Mouse (Mus musculus): ENCODE measurements around the gene Flt1. TPM values are rescaled to one million over a fixed set of nuclear protein-coding genes. Genes with fewer than 3 reads are reported as not detected.

Flt1 gene
- polyA plus RNA-seq, 1 experiment from 2014 or later = 13.1 TPM

GRCm38 (mm10) chr5:147716697-147717217, 9.1 kb downstream of the Flt1 start:
- ATAC-seq (ENCODE audit: insufficient read depth, low FRiP score, low TSS enrichment) = no peak
- 75% methylated on average over 15 of the region's 15 CpGs for WGBS
- peaks cover 20% of the 10 kb centered on the region for H3K27me3 ChIP-seq (ENCODE audit: control insufficient read depth, insufficient read depth, low read length)
- no peak overlapping the region for H3K9ac ChIP-seq (ENCODE audit: low read length)
- H3K4me2 ChIP-seq (ENCODE audit: low read depth) = no peak overlapping the region
- no peak overlapping the region for H3K4me3 ChIP-seq (ENCODE audit: low read depth, low read length)
- H3K27ac ChIP-seq (ENCODE audit: low read depth, low read length) = no peak overlapping the region
- H3K36me3 ChIP-seq (ENCODE audit: control insufficient read depth, insufficient read depth, low read length) = no peaks in the 10 kb centered on the region
- H3K9me3 ChIP-seq (ENCODE audit: control insufficient read depth, low read length) = no peaks in the 10 kb centered on the region
- peak; percentile 21 for DNase-seq (ENCODE audit: low spot score)
- no peaks in the 10 kb centered on the region for H3K4me1 ChIP-seq (ENCODE audit: control insufficient read depth, insufficient read depth, low read length)

GRCm38 (mm10) chr5:147716276-147716675, 9.5 kb downstream of the Flt1 start:
- DNase-seq (ENCODE audit: low spot score) (no peak), ATAC-seq (ENCODE audit: insufficient read depth, low FRiP score, low TSS enrichment) (no peak)
- no peaks in the 10 kb centered on the region for H3K36me3 ChIP-seq (ENCODE audit: control insufficient read depth, insufficient read depth, low read length)
- H3K27ac ChIP-seq (ENCODE audit: low read depth, low read length) = no peak overlapping the region
- H3K9ac ChIP-seq (ENCODE audit: low read length) = no peak overlapping the region
- no peaks in the 10 kb centered on the region for H3K4me1 ChIP-seq (ENCODE audit: control insufficient read depth, insufficient read depth, low read length)
- 78% methylated on average over 9 of the region's 9 CpGs for WGBS
- H3K27me3 ChIP-seq (ENCODE audit: control insufficient read depth, insufficient read depth, low read length) = peaks cover 16% of the 10 kb centered on the region
- H3K4me3 ChIP-seq (ENCODE audit: low read depth, low read length) = no peak overlapping the region
- H3K4me2 ChIP-seq (ENCODE audit: low read depth) = no peak overlapping the region
- H3K9me3 ChIP-seq (ENCODE audit: control insufficient read depth, low read length) = no peaks in the 10 kb centered on the region

GRCm38 (mm10) chr5:147715391-147715790, 10.4 kb downstream of the Flt1 start:
- no peak for DNase-seq (ENCODE audit: low spot score)

DNA sequence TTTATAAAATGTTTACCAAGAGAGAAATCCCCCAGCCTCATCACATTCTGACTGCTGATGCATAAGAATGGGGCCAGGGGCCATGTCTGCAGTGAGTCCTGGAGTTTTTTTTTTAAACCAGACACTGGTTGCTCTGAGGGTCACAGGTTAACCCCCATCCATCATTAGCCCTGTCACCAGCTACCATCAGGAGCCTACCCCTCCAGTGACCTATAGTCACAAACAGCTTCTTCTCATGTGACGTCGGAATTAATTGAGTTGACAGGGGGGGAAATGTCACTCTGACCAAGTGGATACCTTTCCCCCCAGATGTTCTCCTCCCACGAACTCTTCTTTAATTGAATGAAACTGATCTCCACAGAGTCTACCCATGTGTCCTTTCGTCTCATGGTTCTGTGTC, 17.3 kb downstream of the Flt1 start:
- Histone ChIP-seq H3K4me2 (ENCODE audit: low read depth) (no peak overlapping the region), H3K36me3 (ENCODE audit: control insufficient read depth, insufficient read depth, low read length) (no peaks in the 10 kb centered on the region), H3K4me1 (ENCODE audit: control insufficient read depth, insufficient read depth, low read length) (no peaks in the 10 kb centered on the region), H3K27me3 (ENCODE audit: control insufficient read depth, insufficient read depth, low read length) (no peaks in the 10 kb centered on the region), H3K27ac (ENCODE audit: low read depth, low read length) (no peak overlapping the region), H3K9ac (ENCODE audit: low read length) (no peak overlapping the region), H3K4me3 (ENCODE audit: low read depth, low read length) (no peak overlapping the region), H3K9me3 (ENCODE audit: control insufficient read depth, low read length) (no peaks in the 10 kb centered on the region)
- no peak for DNase-seq (ENCODE audit: low spot score)
- ATAC-seq (ENCODE audit: insufficient read depth, low FRiP score, low TSS enrichment) = no peak
- WGBS = 52% methylated on average over 4 of the region's 4 CpGs

More at GRCm38 (mm10) chr5:147715391-147715790, 10.4 kb downstream of the Flt1 start:
- 80% methylated on average over 13 of the region's 13 CpGs for WGBS
- ATAC-seq (ENCODE audit: insufficient read depth, low FRiP score, low TSS enrichment) = no peak
- Histone ChIP-seq H3K4me3 (ENCODE audit: low read depth, low read length) (no peak overlapping the region), H3K27me3 (ENCODE audit: control insufficient read depth, insufficient read depth, low read length) (peaks cover 7% of the 10 kb centered on the region), H3K4me1 (ENCODE audit: control insufficient read depth, insufficient read depth, low read length) (no peaks in the 10 kb centered on the region), H3K9ac (ENCODE audit: low read length) (no peak overlapping the region), H3K36me3 (ENCODE audit: control insufficient read depth, insufficient read depth, low read length) (no peaks in the 10 kb centered on the region), H3K9me3 (ENCODE audit: control insufficient read depth, low read length) (no peaks in the 10 kb centered on the region), H3K4me2 (ENCODE audit: low read depth) (no peak overlapping the region), H3K27ac (ENCODE audit: low read depth, low read length) (no peak overlapping the region)

- Histone ChIP-seq H3K4me1 (ENCODE audit: control insufficient read depth, insufficient read depth, low read length) (no peaks in the 10 kb centered on the region), H3K36me3 (ENCODE audit: control insufficient read depth, insufficient read depth, low read length) (no peaks in the 10 kb centered on the region), H3K4me3 (ENCODE audit: low read depth, low read length) (no peak overlapping the region), H3K9me3 (ENCODE audit: control insufficient read depth, low read length) (no peaks in the 10 kb centered on the region), H3K9ac (ENCODE audit: low read length) (no peak overlapping the region), H3K4me2 (ENCODE audit: low read depth) (no peak overlapping the region), H3K27me3 (ENCODE audit: control insufficient read depth, insufficient read depth, low read length) (no peaks in the 10 kb centered on the region), H3K27ac (ENCODE audit: low read depth, low read length) (no peak overlapping the region)
- 58% methylated on average over 4 of the region's 4 CpGs for WGBS
- DNase-seq (ENCODE audit: low spot score) (no peak), ATAC-seq (ENCODE audit: insufficient read depth, low FRiP score, low TSS enrichment) (no peak)
Observed at GRCm38 (mm10) chr5:147707479-147707878, 18.3 kb downstream of the Flt1 start.

- H3K27me3 ChIP-seq (ENCODE audit: control insufficient read depth, insufficient read depth, low read length) = no peaks in the 10 kb centered on the region
- ATAC-seq (ENCODE audit: insufficient read depth, low FRiP score, low TSS enrichment) (no peak), DNase-seq (ENCODE audit: low spot score) (no peak)
- no peaks in the 10 kb centered on the region for H3K9me3 ChIP-seq (ENCODE audit: control insufficient read depth, low read length)
- no peak overlapping the region for H3K4me3 ChIP-seq (ENCODE audit: low read depth, low read length)
- H3K27ac ChIP-seq (ENCODE audit: low read depth, low read length) = no peak overlapping the region
- no peak overlapping the region for H3K4me2 ChIP-seq (ENCODE audit: low read depth)
- no peaks in the 10 kb centered on the region for H3K36me3 ChIP-seq (ENCODE audit: control insufficient read depth, insufficient read depth, low read length)
- H3K4me1 ChIP-seq (ENCODE audit: control insufficient read depth, insufficient read depth, low read length) = no peaks in the 10 kb centered on the region
- 55% methylated on average over 4 of the region's 4 CpGs for WGBS
- no peak overlapping the region for H3K9ac ChIP-seq (ENCODE audit: low read length)
Observed at GRCm38 (mm10) chr5:147704890-147705289, 20.9 kb downstream of the Flt1 start.

GRCm38 (mm10) chr5:147702423-147702822, 23.4 kb downstream of the Flt1 start:
- no peak overlapping the region for H3K9ac ChIP-seq (ENCODE audit: low read length)
- WGBS = 84% methylated on average over 5 of the region's 5 CpGs
- H3K9me3 ChIP-seq (ENCODE audit: control insufficient read depth, low read length) = no peaks in the 10 kb centered on the region
- no peak for ATAC-seq (ENCODE audit: insufficient read depth, low FRiP score, low TSS enrichment)
- H3K4me1 ChIP-seq (ENCODE audit: control insufficient read depth, insufficient read depth, low read length) = no peaks in the 10 kb centered on the region
- no peaks in the 10 kb centered on the region for H3K36me3 ChIP-seq (ENCODE audit: control insufficient read depth, insufficient read depth, low read length)
- H3K4me2 ChIP-seq (ENCODE audit: low read depth) = no peak overlapping the region
- no peak overlapping the region for H3K4me3 ChIP-seq (ENCODE audit: low read depth, low read length)
- H3K27me3 ChIP-seq (ENCODE audit: control insufficient read depth, insufficient read depth, low read length) = no peaks in the 10 kb centered on the region
- DNase-seq (ENCODE audit: low spot score) = no peak
- H3K27ac ChIP-seq (ENCODE audit: low read depth, low read length) = no peak overlapping the region

- Histone ChIP-seq H3K4me3 (ENCODE audit: low read depth, low read length) (no peak overlapping the region), H3K27ac (ENCODE audit: low read depth, low read length) (no peak overlapping the region), H3K36me3 (ENCODE audit: control insufficient read depth, insufficient read depth, low read length) (no peaks in the 10 kb centered on the region), H3K27me3 (ENCODE audit: control insufficient read depth, insufficient read depth, low read length) (no peaks in the 10 kb centered on the region), H3K9ac (ENCODE audit: low read length) (no peak overlapping the region), H3K4me2 (ENCODE audit: low read depth) (no peak overlapping the region), H3K4me1 (ENCODE audit: control insufficient read depth, insufficient read depth, low read length) (no peaks in the 10 kb centered on the region), H3K9me3 (ENCODE audit: control insufficient read depth, low read length) (no peaks in the 10 kb centered on the region)
- ATAC-seq (ENCODE audit: insufficient read depth, low FRiP score, low TSS enrichment) = no peak
- WGBS = 95% methylated on average over 3 of the region's 3 CpGs
- no peak for DNase-seq (ENCODE audit: low spot score)
Observed at GRCm38 (mm10) chr5:147701024-147701423, 24.8 kb downstream of the Flt1 start.

- 42% methylated on average over 13 of the region's 13 CpGs for WGBS
- no peak overlapping the region for H3K4me2 ChIP-seq (ENCODE audit: low read depth)
Observed at GRCm38 (mm10) chr5:147698044-147698443, 27.8 kb downstream of the Flt1 start.

More at GRCm38 (mm10) chr5:147698044-147698443, 27.8 kb downstream of the Flt1 start:
- H3K4me3 ChIP-seq (ENCODE audit: low read depth, low read length) = no peak overlapping the region
- no peaks in the 10 kb centered on the region for H3K9me3 ChIP-seq (ENCODE audit: control insufficient read depth, low read length)
- no peaks in the 10 kb centered on the region for H3K4me1 ChIP-seq (ENCODE audit: control insufficient read depth, insufficient read depth, low read length)
- no peak overlapping the region for H3K9ac ChIP-seq (ENCODE audit: low read length)
- no peaks in the 10 kb centered on the region for H3K36me3 ChIP-seq (ENCODE audit: control insufficient read depth, insufficient read depth, low read length)
- H3K27ac ChIP-seq (ENCODE audit: low read depth, low read length) = no peak overlapping the region
- no peaks in the 10 kb centered on the region for H3K27me3 ChIP-seq (ENCODE audit: control insufficient read depth, insufficient read depth, low read length)
- ATAC-seq (ENCODE audit: insufficient read depth, low FRiP score, low TSS enrichment) (no peak), DNase-seq (ENCODE audit: low spot score) (no peak)

Data from neural tube, embryonic 11.5 days (tissue).